Mouse (Mus musculus) heart, embryonic 16.5 days (tissue): ENCODE measurements at regions not wholly inside any gene's neighbourhood (a gene's known extent, or its start where the extent isn't known, plus 50 kb on each side); places are given as distances from the start of the nearest gene placed in this dataset.

Experiments used
- ATAC-seq: fragments of 200-750 bp; cut with Nextera tagmentation; replicated peaks from 2 replicates; pipeline ENCODE4 v1.8.0; 2017; ENCODE audit warnings: moderate number of reproducible peaks; ENCODE audit not compliant: insufficient read depth, low FRiP score; ENCODE audit errors: extremely low read depth
- H3K27ac ChIP-seq: fragments of 300-500 bp; sonication (generic); 2 replicates; pipeline ENCODE4 v1.5.1; 2014; ENCODE audit warnings: mild to moderate bottlenecking, low read length, control low read depth, moderate library complexity
- H3K27me3 ChIP-seq: fragments of 300-500 bp; sonication (generic); 2 replicates; pipeline ENCODE4 v1.6.1; 2014; ENCODE audit warnings: low read length, mixed read lengths; ENCODE audit not compliant: control insufficient read depth, insufficient read depth
- H3K36me3 ChIP-seq: fragments of 300-500 bp; sonication (generic); 2 replicates; pipeline ENCODE4 v1.6.1; 2014; ENCODE audit not compliant: control insufficient read depth, insufficient read depth
- H3K4me1 ChIP-seq: fragments of 300-500 bp; sonication (generic); 2 replicates; pipeline ENCODE4 v1.6.1; 2014; ENCODE audit warnings: low read length, mixed read lengths; ENCODE audit not compliant: control insufficient read depth, insufficient read depth
- H3K4me2 ChIP-seq: fragments of 300-500 bp; sonication (generic); 2 replicates; pipeline ENCODE4 v1.6.1; 2014; ENCODE audit warnings: low read depth, mild to moderate bottlenecking, control low read depth, low read length
- H3K4me3 ChIP-seq: fragments of 300-500 bp; sonication (generic); 2 replicates; pipeline ENCODE4 v1.5.1; 2014; ENCODE audit warnings: mild to moderate bottlenecking, control low read depth, low read length
- H3K9ac ChIP-seq: fragments of 300-500 bp; sonication (generic); 2 replicates; pipeline ENCODE4 v1.6.1; 2014; ENCODE audit warnings: low read length, control low read depth
- H3K9me3 ChIP-seq: fragments of 300-500 bp; sonication (generic); replicated peaks from 2 replicates; pipeline ENCODE4 v1.6.1; 2016; ENCODE audit warnings: low read length; ENCODE audit not compliant: control insufficient read depth
- WGBS: fragments of 180-500 bp; shearing (Covaris S2); extraction: QIAGEN DNeasy Blood & Tissue Kit; methylation state at CpG from one replicate; pipeline ENCODE4 v1.1.7; 2014; 5-methylcytosine and 5-hydroxymethylcytosine counted together

DNA sequence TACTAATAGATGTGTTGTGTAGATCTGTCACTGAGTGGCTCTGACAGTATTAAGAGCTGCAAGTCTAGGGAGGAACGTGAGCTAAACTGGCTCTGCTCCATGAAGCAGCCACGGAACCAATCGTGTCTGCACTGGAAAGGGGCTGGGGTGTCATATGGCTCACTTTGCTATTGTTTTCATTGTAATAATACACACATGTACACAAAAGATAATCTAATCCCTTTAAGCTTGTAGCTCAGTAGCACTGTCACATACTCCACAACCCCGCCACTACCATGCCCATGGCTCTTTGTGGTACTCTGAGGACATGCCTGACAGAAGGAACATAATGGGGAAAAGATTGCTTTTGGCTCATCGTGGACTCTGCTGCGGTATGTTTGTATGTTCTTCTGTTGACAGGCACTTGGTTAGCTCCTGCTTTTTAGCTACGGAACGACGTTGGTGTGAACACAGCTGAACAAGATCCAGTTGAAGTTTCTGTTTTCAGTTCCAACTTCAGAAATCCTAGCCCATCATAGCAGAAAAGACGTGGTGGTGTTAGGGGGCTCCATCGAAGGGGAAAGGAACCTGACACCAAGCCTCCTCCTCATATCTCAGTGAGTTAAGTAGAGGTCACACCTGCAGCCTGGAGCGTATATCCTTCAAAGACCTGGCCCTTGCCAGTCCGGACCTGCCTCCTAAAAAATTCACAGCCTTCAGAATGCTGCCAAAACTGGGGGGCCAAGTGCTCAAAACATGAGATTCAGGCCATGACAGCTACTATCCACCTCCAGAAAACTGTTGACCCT is 159.6 kb upstream of the Fam19a5 start:
- Histone ChIP-seq H3K4me3 (no peak overlapping the region), H3K4me2 (no peak overlapping the region), H3K9me3 (no peaks in the 10 kb centered on the region), H3K27me3 (no peaks in the 10 kb centered on the region), H3K36me3 (no peaks in the 10 kb centered on the region), H3K4me1 (no peaks in the 10 kb centered on the region), H3K9ac (no peak overlapping the region), H3K27ac (no peak overlapping the region)
- no peak for ATAC-seq
- 65% methylated on average over 13 of the region's 13 CpGs for WGBS

GRCm38 (mm10) chr15:87386513-87386983 is 157.6 kb upstream of the Fam19a5 start:
- 75% methylated on average over 6 of the region's 6 CpGs for WGBS
- Histone ChIP-seq H3K9me3 (no peaks in the 10 kb centered on the region), H3K4me1 (no peaks in the 10 kb centered on the region), H3K36me3 (no peaks in the 10 kb centered on the region), H3K9ac (no peak overlapping the region), H3K27me3 (no peaks in the 10 kb centered on the region), H3K4me2 (no peak overlapping the region), H3K27ac (no peak overlapping the region), H3K4me3 (no peak overlapping the region)
- ATAC-seq, result no peak

DNA sequence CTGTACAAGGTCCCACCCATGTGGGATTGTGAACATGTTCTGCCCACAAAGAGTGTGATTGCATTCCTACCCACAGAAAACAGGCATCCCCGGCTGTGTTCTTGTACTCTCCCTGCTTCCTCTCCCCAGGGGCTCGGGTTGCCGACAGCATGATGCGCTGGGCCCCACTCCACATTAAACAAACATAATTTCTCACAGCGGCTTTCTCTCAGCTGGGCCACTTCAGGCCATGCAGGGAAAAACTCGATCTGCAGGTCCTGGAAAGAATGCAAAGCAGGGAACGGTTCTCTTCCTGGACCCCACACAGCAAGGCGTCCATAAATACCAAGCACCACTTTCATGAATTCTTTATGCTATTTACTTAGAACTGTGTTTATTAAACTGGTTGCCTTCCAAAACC is 152.7 kb upstream of the Fam19a5 start:
- H3K27ac ChIP-seq, result no peak overlapping the region
- no peaks in the 10 kb centered on the region for H3K9me3 ChIP-seq
- no peak overlapping the region for H3K9ac ChIP-seq
- no peaks in the 10 kb centered on the region for H3K36me3 ChIP-seq
- H3K27me3 ChIP-seq, result no peaks in the 10 kb centered on the region
- H3K4me3 ChIP-seq, result no peak overlapping the region
- H3K4me1 ChIP-seq, result no peaks in the 10 kb centered on the region
- no peak overlapping the region for H3K4me2 ChIP-seq
- 48% methylated on average over 8 of the region's 8 CpGs for WGBS
- no peak for ATAC-seq

GRCm38 (mm10) chr15:87398396-87398795 is 145.7 kb upstream of the Fam19a5 start:
- Histone ChIP-seq H3K4me2 (no peak overlapping the region), H3K36me3 (no peaks in the 10 kb centered on the region), H3K4me1 (no peaks in the 10 kb centered on the region), H3K9ac (no peak overlapping the region), H3K27me3 (no peaks in the 10 kb centered on the region), H3K9me3 (no peaks in the 10 kb centered on the region), H3K27ac (no peak overlapping the region), H3K4me3 (no peak overlapping the region)
- ATAC-seq, result no peak
- WGBS, result 63% methylated on average over 4 of the region's 4 CpGs

DNA sequence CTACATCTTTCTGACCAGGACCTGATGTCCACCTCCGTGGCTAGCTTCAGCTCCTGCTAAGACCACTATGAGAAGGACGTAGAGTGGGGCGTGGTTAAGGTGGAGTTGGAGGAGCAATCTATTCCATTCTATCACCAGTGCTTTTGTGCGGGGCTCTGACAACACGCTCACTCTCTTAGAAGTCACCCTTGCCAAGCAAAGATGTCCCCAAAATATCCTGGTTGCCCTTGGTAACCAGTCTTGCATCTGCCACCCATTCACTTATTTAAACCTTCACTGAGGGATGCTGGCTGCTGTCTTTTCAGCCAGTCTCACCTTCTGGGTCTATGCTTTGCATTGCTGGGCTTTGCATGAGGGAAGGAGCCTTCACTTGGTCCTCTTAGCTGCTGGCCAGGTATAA is 138.4 kb upstream of the Fam19a5 start:
- Histone ChIP-seq H3K36me3 (no peaks in the 10 kb centered on the region), H3K4me1 (no peaks in the 10 kb centered on the region), H3K9ac (no peak overlapping the region), H3K9me3 (no peaks in the 10 kb centered on the region), H3K4me3 (no peak overlapping the region), H3K4me2 (no peak overlapping the region), H3K27ac (no peak overlapping the region), H3K27me3 (no peaks in the 10 kb centered on the region)
- no peak for ATAC-seq
- 80% methylated on average over 5 of the region's 5 CpGs for WGBS

GRCm38 (mm10) chr15:87411978-87412377 is 132.1 kb upstream of the Fam19a5 start:
- H3K9me3 ChIP-seq, result no peaks in the 10 kb centered on the region
- no peak overlapping the region for H3K27ac ChIP-seq
- H3K9ac ChIP-seq, result no peak overlapping the region
- no peaks in the 10 kb centered on the region for H3K36me3 ChIP-seq
- H3K4me1 ChIP-seq, result peaks cover 7% of the 10 kb centered on the region; the same call in 1 of the 2 replicates
- 36% methylated on average over 12 of the region's 12 CpGs for WGBS
- H3K27me3 ChIP-seq, result no peaks in the 10 kb centered on the region
- H3K4me3 ChIP-seq, result no peak overlapping the region
- no peak overlapping the region for H3K4me2 ChIP-seq
- ATAC-seq, result no peak

DNA sequence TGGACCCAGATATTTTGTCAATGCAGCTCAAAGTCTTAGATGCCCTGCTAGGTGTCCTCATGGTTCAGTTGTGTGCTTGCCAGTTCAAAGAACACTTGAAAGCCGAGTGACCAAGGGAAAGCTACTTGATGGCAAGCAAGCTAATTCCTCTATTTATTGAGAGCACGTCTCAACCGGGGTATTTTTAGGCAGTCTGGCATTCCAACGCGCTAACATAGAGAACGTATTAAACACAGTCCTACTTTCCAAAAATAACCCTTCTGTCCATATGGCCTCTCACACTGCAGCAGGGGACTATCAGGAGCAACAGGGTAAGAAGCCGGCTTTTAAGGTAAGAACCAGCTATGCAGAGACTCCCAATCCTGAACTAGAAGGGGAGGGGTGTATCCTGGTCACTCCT is 128.1 kb upstream of the Fam19a5 start:
- Histone ChIP-seq H3K4me1 (peaks cover 7% of the 10 kb centered on the region; the same call in 1 of the 2 replicates), H3K27ac (no peak overlapping the region), H3K27me3 (no peaks in the 10 kb centered on the region), H3K4me2 (no peak overlapping the region), H3K9me3 (no peaks in the 10 kb centered on the region), H3K4me3 (no peak overlapping the region), H3K9ac (no peak overlapping the region), H3K36me3 (no peaks in the 10 kb centered on the region)
- no peak for ATAC-seq
- WGBS, result 33% methylated on average over 7 of the region's 7 CpGs

DNA sequence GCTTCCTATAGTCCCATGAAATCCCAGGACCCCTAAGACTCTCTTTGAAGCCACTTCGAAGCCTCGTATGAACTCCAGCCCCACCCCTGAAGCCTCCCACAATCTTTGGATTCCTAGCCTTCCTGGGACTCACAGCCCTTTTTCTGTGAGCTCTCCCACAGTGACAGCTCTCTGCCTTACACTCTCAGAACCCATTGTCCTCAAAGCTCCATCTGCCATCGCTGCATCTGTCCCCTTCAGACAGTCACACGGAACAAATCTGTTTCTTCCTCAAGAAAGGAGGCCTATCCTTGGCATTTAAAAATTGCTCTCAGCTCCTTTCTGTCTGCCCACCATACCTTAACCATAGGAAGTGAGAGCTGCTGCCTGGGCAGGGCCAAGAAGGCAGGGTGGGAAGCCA is 122.4 kb upstream of the Fam19a5 start:
- Histone ChIP-seq H3K4me2 (no peak overlapping the region), H3K36me3 (no peaks in the 10 kb centered on the region), H3K4me1 (no peaks in the 10 kb centered on the region), H3K9ac (no peak overlapping the region), H3K27me3 (no peaks in the 10 kb centered on the region), H3K27ac (no peak overlapping the region), H3K9me3 (no peaks in the 10 kb centered on the region), H3K4me3 (no peak overlapping the region)
- WGBS, result 73% methylated on average over 4 of the region's 4 CpGs
- ATAC-seq, result no peak

GRCm38 (mm10) chr15:87433306-87433705 is 110.8 kb upstream of the Fam19a5 start:
- no peak for ATAC-seq
- no peaks in the 10 kb centered on the region for H3K4me1 ChIP-seq
- no peak overlapping the region for H3K4me2 ChIP-seq

More at GRCm38 (mm10) chr15:87433306-87433705, 110.8 kb upstream of the Fam19a5 start:
- Histone ChIP-seq H3K27ac (no peak overlapping the region), H3K9me3 (no peaks in the 10 kb centered on the region), H3K4me3 (no peak overlapping the region), H3K27me3 (no peaks in the 10 kb centered on the region), H3K36me3 (no peaks in the 10 kb centered on the region), H3K9ac (no peak overlapping the region)
- 67% methylated on average over 6 of the region's 6 CpGs for WGBS
